Mouse (Mus musculus) liver, adult 2 months (tissue): ENCODE results near the gene Jun. TPM values are rescaled to one million over a fixed set of nuclear protein-coding genes. Genes with fewer than 3 reads are reported as not detected.

ENCODE experiments used
- DNase-seq: peaks from one replicate; pipeline ENCODE4 v3.0.0-alpha.2; 2011; ENCODE audit warnings: low read depth, low spot score; ENCODE audit errors: extremely low read depth
- H3K27ac ChIP-seq: fragments of 200-500 bp; replicated peaks from 2 replicates; pipeline ENCODE4 v1.5.1; 2012; ENCODE audit warnings: low read depth, mild to moderate bottlenecking, control low read depth, inconsistent platforms, low read length; ENCODE audit not compliant: insufficient read depth
- H3K27me3 ChIP-seq: fragments of 200-500 bp; 2 replicates; pipeline ENCODE4 v1.6.1; 2012; ENCODE audit warnings: mild to moderate bottlenecking, moderate library complexity, low read length, inconsistent platforms; ENCODE audit not compliant: control insufficient read depth, insufficient read depth
- H3K36me3 ChIP-seq: fragments of 200-500 bp; 2 replicates; pipeline ENCODE4 v1.6.1; 2012; ENCODE audit warnings: low read length, inconsistent platforms; ENCODE audit not compliant: control insufficient read depth, insufficient read depth
- H3K4me1 ChIP-seq: fragments of 200-500 bp; 2 replicates; pipeline ENCODE4 v1.6.1; 2011; ENCODE audit warnings: low read length; ENCODE audit not compliant: control insufficient read depth, insufficient read depth
- H3K4me3 ChIP-seq: fragments of 200-500 bp; 2 replicates; pipeline ENCODE4 v1.5.1; 2011; ENCODE audit warnings: low read depth, mild to moderate bottlenecking, control low read depth, low read length, moderate library complexity; ENCODE audit not compliant: insufficient read depth
- H3K79me2 ChIP-seq: fragments of 200-500 bp; 2 replicates; pipeline ENCODE4 v1.6.1; 2012; ENCODE audit warnings: inconsistent platforms, mild to moderate bottlenecking, low read length, moderate library complexity; ENCODE audit not compliant: control insufficient read depth, insufficient read depth
- H3K9ac ChIP-seq: fragments of 200-500 bp; 2 replicates; pipeline ENCODE4 v1.6.1; 2012; ENCODE audit warnings: low read depth, mild to moderate bottlenecking, control low read depth, inconsistent platforms, low read length
- CTCF ChIP-seq: fragments of 200-500 bp; IDR thresholded peaks from 2 replicates; pipeline ENCODE4 v1.5.1; 2011; ENCODE audit warnings: low read depth, low read length, control low read depth
- POLR2A ChIP-seq: fragments of 200-500 bp; IDR thresholded peaks from 2 replicates; pipeline ENCODE4 v1.6.1; 2011; ENCODE audit warnings: low read length, control low read depth; ENCODE audit not compliant: insufficient read depth; ENCODE audit errors: extremely low read depth
- WGBS: fragments of 180-500 bp; shearing (Covaris S2); methylation state at CpG from one replicate; pipeline ENCODE4 v1.1.7; 2018; 5-methylcytosine and 5-hydroxymethylcytosine counted together
- polyA plus RNA-seq: library from polyadenylated mRNA; depleted of rRNA; stranded (reverse); fragments of >200 nt; gene quantifications from 2 replicates; pipeline ENCODE4 v1.2.3, GENCODE M21; 2012
- total RNA-seq: library from RNA; depleted of rRNA; stranded (reverse); fragments of >200 nt; gene quantifications from 2 replicates; pipeline ENCODE4 v1.2.3, GENCODE M21; 2014

The Jun gene
- total and polyA plus RNA-seq, 2 experiments, result 3.7 to 5.7 TPM

GRCm38 (mm10) chr4:95008175-95009057 lies 43.6 kb downstream of the Jun start:
- TF ChIP-seq CTCF (peak; percentile 75), POLR2A (no peak)
- WGBS, result 42% methylated on average over 13 of the region's 13 CpGs
- no peaks in the 10 kb centered on the region for H3K36me3 ChIP-seq
- no peaks in the 10 kb centered on the region for H3K27me3 ChIP-seq
- H3K4me3 ChIP-seq, result no peak overlapping the region
- no peaks in the 10 kb centered on the region for H3K79me2 ChIP-seq
- H3K4me1 ChIP-seq, result no peaks in the 10 kb centered on the region; the same call in 1 of the 2 replicates
- no peak overlapping the region for H3K9ac ChIP-seq
- no peak overlapping the region for H3K27ac ChIP-seq
- DNase-seq, result peak; percentile 40

GRCm38 (mm10) chr4:95007759-95008158 lies 44.3 kb downstream of the Jun start:
- no peaks in the 10 kb centered on the region for H3K79me2 ChIP-seq
- TF ChIP-seq POLR2A (no peak), CTCF (no peak)
- no peaks in the 10 kb centered on the region; the same call in 1 of the 2 replicates for H3K4me1 ChIP-seq
- 74% methylated on average over 8 of the region's 8 CpGs for WGBS
- DNase-seq, result no peak
- no peak overlapping the region for H3K27ac ChIP-seq
- H3K9ac ChIP-seq, result no peak overlapping the region
- no peaks in the 10 kb centered on the region for H3K27me3 ChIP-seq
- no peaks in the 10 kb centered on the region for H3K36me3 ChIP-seq
- no peak overlapping the region for H3K4me3 ChIP-seq

- Histone ChIP-seq H3K27ac (no peak overlapping the region), H3K9ac (no peak overlapping the region), H3K27me3 (no peaks in the 10 kb centered on the region), H3K79me2 (no peaks in the 10 kb centered on the region), H3K4me1 (no peaks in the 10 kb centered on the region; the same call in 1 of the 2 replicates), H3K36me3 (no peaks in the 10 kb centered on the region), H3K4me3 (no peak overlapping the region)
- TF ChIP-seq POLR2A, result no peak
- DNase-seq, result peak; percentile 53
- WGBS, result 19% methylated on average over 6 of the region's 6 CpGs
Observed at GRCm38 (mm10) chr4:95005251-95005830, 46.7 kb downstream of the Jun start.

GRCm38 (mm10) chr4:95001043-95001775 lies 50.8 kb downstream of the Jun start:
- 66% methylated on average over 6 of the region's 6 CpGs for WGBS
- H3K9ac ChIP-seq, result no peak overlapping the region
- no peak overlapping the region for H3K4me3 ChIP-seq
- DNase-seq, result no peak
- H3K27me3 ChIP-seq, result no peaks in the 10 kb centered on the region
- H3K79me2 ChIP-seq, result no peaks in the 10 kb centered on the region
- H3K4me1 ChIP-seq, result no peaks in the 10 kb centered on the region; the same call in 1 of the 2 replicates
- no peak for TF ChIP-seq CTCF
- no peak for TF ChIP-seq POLR2A
- H3K36me3 ChIP-seq, result no peaks in the 10 kb centered on the region
- H3K27ac ChIP-seq, result no peak overlapping the region

- Histone ChIP-seq H3K27ac (no peak overlapping the region), H3K4me1 (no peaks in the 10 kb centered on the region; the same call in 1 of the 2 replicates), H3K9ac (no peak overlapping the region), H3K79me2 (no peaks in the 10 kb centered on the region), H3K27me3 (no peaks in the 10 kb centered on the region), H3K4me3 (no peak overlapping the region), H3K36me3 (no peaks in the 10 kb centered on the region)
- WGBS, result 91% methylated on average over 1 of the region's 1 CpGs
- DNase-seq, result no peak
- TF ChIP-seq POLR2A (no peak), CTCF (no peak)
Observed at GRCm38 (mm10) chr4:95000147-95000546, 51.9 kb downstream of the Jun start.
